Mouse (Mus musculus) midbrain, embryonic 12.5 days (tissue): Measurements from ENCODE around the gene Psat1. TPM values are rescaled to one million over a fixed set of nuclear protein-coding genes. Genes with fewer than 3 reads are reported as not detected.

Experiments
- ATAC-seq: fragments of 200-750 bp; cut with Nextera tagmentation; 2 replicates; pipeline ENCODE4 v1.8.0; 2017; ENCODE audit warnings: low read depth, moderate TSS enrichment, moderate library complexity; ENCODE audit not compliant: low FRiP score
- H3K27ac ChIP-seq: fragments of 300-500 bp; sonication (generic); replicated peaks from 2 replicates; pipeline ENCODE4 v1.5.1; 2016; ENCODE audit warnings: mild to moderate bottlenecking
- H3K27me3 ChIP-seq: fragments of 300-500 bp; sonication (generic); 2 replicates; pipeline ENCODE4 v1.6.1; 2016; ENCODE audit warnings: mild to moderate bottlenecking
- H3K36me3 ChIP-seq: fragments of 300-500 bp; sonication (generic); 2 replicates; pipeline ENCODE4 v1.6.1; 2016
- H3K4me1 ChIP-seq: fragments of 300-500 bp; sonication (generic); 2 replicates; pipeline ENCODE4 v1.6.1; 2016
- H3K4me2 ChIP-seq: fragments of 300-500 bp; sonication (generic); replicated peaks from 2 replicates; pipeline ENCODE4 v1.6.1; 2016; ENCODE audit warnings: mild to moderate bottlenecking, moderate library complexity
- H3K4me3 ChIP-seq: fragments of 300-500 bp; sonication (generic); 2 replicates; pipeline ENCODE4 v1.5.1; 2016; ENCODE audit warnings: mild to moderate bottlenecking
- H3K9ac ChIP-seq: fragments of 300-500 bp; sonication (generic); replicated peaks from 2 replicates; pipeline ENCODE4 v1.6.1; 2016; ENCODE audit warnings: mild to moderate bottlenecking, moderate library complexity
- H3K9me3 ChIP-seq: fragments of 300-500 bp; sonication (generic); 2 replicates; pipeline ENCODE4 v1.6.1; 2016; ENCODE audit warnings: mild to moderate bottlenecking
- WGBS: fragments of 180-500 bp; shearing (Covaris S2); methylation state at CpG from one replicate; pipeline ENCODE4 v1.1.7; 2016; 5-methylcytosine and 5-hydroxymethylcytosine counted together
- polyA plus RNA-seq: library from polyadenylated mRNA; unstranded; fragments of >200 nt; fragmentation: Nextera tagmentation; extraction: Ambion mirVana; gene quantifications from 2 replicates; pipeline ENCODE4 v1.2.1, GENCODE M21; 2016

The Psat1 gene
- polyA plus RNA-seq, 1 experiment from 2014 or later = 120 TPM

GRCm38 (mm10) chr19:15882705-15883426 is 64.3 kb downstream of the Psat1 start:
- WGBS = 80% methylated on average over 11 of the region's 11 CpGs
- Histone ChIP-seq H3K9ac (no peak overlapping the region), H3K27ac (no peak overlapping the region), H3K4me3 (no peak overlapping the region), H3K36me3 (no peaks in the 10 kb centered on the region), H3K4me2 (no peak overlapping the region), H3K4me1 (no peaks in the 10 kb centered on the region), H3K9me3 (0 out of 2 replicates have a peak, but pooled peaks cover 3% of the 10 kb centered on the region), H3K27me3 (no peaks in the 10 kb centered on the region)
- no peak for ATAC-seq

- Histone ChIP-seq H3K9me3 (no peaks in the 10 kb centered on the region), H3K4me3 (no peak overlapping the region), H3K9ac (no peak overlapping the region), H3K4me2 (no peak overlapping the region), H3K27me3 (no peaks in the 10 kb centered on the region), H3K36me3 (no peaks in the 10 kb centered on the region), H3K4me1 (no peaks in the 10 kb centered on the region), H3K27ac (no peak overlapping the region)
- WGBS = 89% methylated on average over 8 of the region's 8 CpGs
- no peak for ATAC-seq
Measured at GRCm38 (mm10) chr19:15880731-15881130, 66.4 kb downstream of the Psat1 start.

- Histone ChIP-seq H3K4me2 (no peak overlapping the region), H3K9ac (no peak overlapping the region), H3K27me3 (no peaks in the 10 kb centered on the region), H3K4me1 (no peaks in the 10 kb centered on the region), H3K4me3 (no peak overlapping the region), H3K9me3 (no peaks in the 10 kb centered on the region), H3K36me3 (no peaks in the 10 kb centered on the region), H3K27ac (no peak overlapping the region)
- ATAC-seq = no peak
- 92% methylated on average over 5 of the region's 5 CpGs for WGBS
Measured at GRCm38 (mm10) chr19:15879271-15879670, 67.9 kb downstream of the Psat1 start.

- WGBS = 20% methylated on average over 7 of the region's 7 CpGs
- Histone ChIP-seq H3K36me3 (no peaks in the 10 kb centered on the region), H3K4me3 (no peak overlapping the region), H3K9me3 (no peaks in the 10 kb centered on the region), H3K27me3 (peaks cover 58% of the 10 kb centered on the region), H3K4me2 (no peak overlapping the region), H3K9ac (no peak overlapping the region), H3K4me1 (peaks cover 15% of the 10 kb centered on the region; the same call in 1 of the 2 replicates), H3K27ac (no peak overlapping the region)
- ATAC-seq = peak; percentile 42; the same call in 1 of the 2 replicates
Measured at GRCm38 (mm10) chr19:15868865-15869698, 78.1 kb downstream of the Psat1 start.

- Histone ChIP-seq H3K9me3 (no peaks in the 10 kb centered on the region), H3K9ac (no peak overlapping the region), H3K4me1 (peaks cover 15% of the 10 kb centered on the region; the same call in 1 of the 2 replicates), H3K27ac (no peak overlapping the region), H3K4me3 (no peak overlapping the region), H3K36me3 (no peaks in the 10 kb centered on the region), H3K27me3 (peaks cover 71% of the 10 kb centered on the region), H3K4me2 (no peak overlapping the region)
- no peak for ATAC-seq
- WGBS = 54% methylated on average over 4 of the region's 4 CpGs
Measured at GRCm38 (mm10) chr19:15866851-15867250, 80.3 kb downstream of the Psat1 start.

GRCm38 (mm10) chr19:15866126-15866525 is 81.0 kb downstream of the Psat1 start:
- peaks cover 74% of the 10 kb centered on the region for H3K27me3 ChIP-seq
- no peak overlapping the region for H3K9ac ChIP-seq
- peaks cover 15% of the 10 kb centered on the region; the same call in 1 of the 2 replicates for H3K4me1 ChIP-seq
- ATAC-seq = no peak
- no peak overlapping the region for H3K4me3 ChIP-seq
- no peaks in the 10 kb centered on the region for H3K9me3 ChIP-seq
- no peak overlapping the region for H3K27ac ChIP-seq
- no peaks in the 10 kb centered on the region for H3K36me3 ChIP-seq
- H3K4me2 ChIP-seq = no peak overlapping the region
- WGBS = 47% methylated on average over 1 of the region's 1 CpGs

- no peak for ATAC-seq
Measured at GRCm38 (mm10) chr19:15865431-15865830, 81.7 kb downstream of the Psat1 start.

GRCm38 (mm10) chr19:15864129-15864528 is 83.0 kb downstream of the Psat1 start:
- no peaks in the 10 kb centered on the region for H3K36me3 ChIP-seq
- no peak for ATAC-seq
- H3K9ac ChIP-seq = no peak overlapping the region
- WGBS = 86% methylated on average over 2 of the region's 2 CpGs
- no peak overlapping the region for H3K4me3 ChIP-seq
- H3K27ac ChIP-seq = no peak overlapping the region
- no peak overlapping the region for H3K4me2 ChIP-seq
- peaks cover 15% of the 10 kb centered on the region; the same call in 1 of the 2 replicates for H3K4me1 ChIP-seq
- peaks cover 63% of the 10 kb centered on the region for H3K27me3 ChIP-seq
- H3K9me3 ChIP-seq = no peaks in the 10 kb centered on the region

More at GRCm38 (mm10) chr19:15865431-15865830, 81.7 kb downstream of the Psat1 start:
- Histone ChIP-seq H3K4me3 (no peak overlapping the region), H3K4me2 (no peak overlapping the region), H3K36me3 (no peaks in the 10 kb centered on the region), H3K9ac (no peak overlapping the region), H3K4me1 (peaks cover 15% of the 10 kb centered on the region; the same call in 1 of the 2 replicates), H3K27ac (no peak overlapping the region), H3K27me3 (peaks cover 70% of the 10 kb centered on the region), H3K9me3 (no peaks in the 10 kb centered on the region)

- Histone ChIP-seq H3K9ac (no peak overlapping the region), H3K27me3 (no peaks in the 10 kb centered on the region), H3K4me2 (no peak overlapping the region), H3K9me3 (no peaks in the 10 kb centered on the region), H3K4me1 (no peaks in the 10 kb centered on the region), H3K4me3 (no peak overlapping the region), H3K27ac (no peak overlapping the region), H3K36me3 (no peaks in the 10 kb centered on the region)
- WGBS = 91% methylated on average over 5 of the region's 5 CpGs
- ATAC-seq = no peak
Measured at GRCm38 (mm10) chr19:15855379-15855778, 91.8 kb downstream of the Psat1 start.

Other genes with a start within 250 kb of the Psat1 start
- 49.6 and 54.8 TPM in 2 replicates for gene Cep78, start 37.7 kb upstream of the Psat1 start, polyA plus RNA-seq
- 45.8 and 49.9 TPM in 2 replicates for gene Gnaq, start 185.5 kb upstream of the Psat1 start, polyA plus RNA-seq